Mouse (Mus musculus) cortical plate, adult 2 months (tissue): ENCODE results near the gene Prkce. TPM values are rescaled to one million over a fixed set of nuclear protein-coding genes. Genes with fewer than 3 reads are reported as not detected.

Experiments
- H3K27ac ChIP-seq: fragments of 200-500 bp; 2 replicates; pipeline ENCODE4 v1.5.1; 2012; ENCODE audit warnings: low read length, control low read depth, inconsistent platforms; ENCODE audit not compliant: insufficient read depth
- H3K4me1 ChIP-seq: fragments of 200-500 bp; 2 replicates; pipeline ENCODE4 v1.6.1; 2011; ENCODE audit warnings: low read length; ENCODE audit not compliant: control insufficient read depth, insufficient read depth
- H3K4me3 ChIP-seq: fragments of 200-500 bp; 2 replicates; pipeline ENCODE4 v1.5.1; 2011; ENCODE audit warnings: mild to moderate bottlenecking, low read length, control low read depth; ENCODE audit not compliant: insufficient read depth
- CTCF ChIP-seq: fragments of 200-500 bp; IDR thresholded peaks from 2 replicates; pipeline ENCODE4 v1.5.1; 2011; ENCODE audit warnings: mild to moderate bottlenecking, control low read depth, low read length; ENCODE audit not compliant: insufficient read depth; ENCODE audit errors: extremely low read depth
- POLR2A ChIP-seq: fragments of 200-500 bp; IDR thresholded peaks from 2 replicates; pipeline ENCODE4 v1.6.1; 2011; ENCODE audit warnings: mild to moderate bottlenecking, low read length, control low read depth; ENCODE audit not compliant: insufficient read depth; ENCODE audit errors: extremely low read depth
- polyA plus RNA-seq: library from polyadenylated mRNA; depleted of rRNA; stranded (reverse); fragments of >200 nt; gene quantifications from 2 replicates; pipeline ENCODE4 v1.2.3, GENCODE M21; 2012

Prkce gene
- polyA plus RNA-seq, 1 experiment: 83.7 TPM

DNA sequence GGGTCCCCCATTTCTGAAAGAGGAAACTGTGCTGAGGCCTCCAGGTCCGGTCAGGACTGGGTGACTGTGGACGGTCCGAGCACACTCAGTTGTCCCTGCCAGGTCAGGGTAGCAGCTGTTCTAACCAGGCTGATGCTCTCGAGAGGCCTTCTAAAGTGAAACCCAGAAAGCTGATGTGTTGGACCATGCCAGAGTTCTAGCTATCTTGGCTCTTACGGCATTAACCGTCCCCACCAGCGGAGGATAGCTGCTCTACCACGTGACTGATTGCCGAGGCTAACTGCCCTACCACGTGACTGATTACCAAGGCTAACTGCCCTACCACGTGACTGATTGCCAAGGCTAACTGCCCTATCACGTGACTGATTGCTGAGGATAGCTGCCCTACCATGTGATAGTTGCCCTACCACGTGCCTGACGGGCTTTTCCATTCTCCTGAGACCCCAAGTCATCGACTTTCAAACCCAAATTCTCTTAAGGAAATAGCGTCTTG lies 62.6 kb downstream of the Prkce start:
- Histone ChIP-seq H3K4me1 (peaks cover 18% of the 10 kb centered on the region), H3K4me3 (no peak overlapping the region), H3K27ac (no peak overlapping the region)
- no peak for TF ChIP-seq POLR2A
- TF ChIP-seq CTCF: no peak

GRCm38 (mm10) chr17:86231741-86232179 lies 64.2 kb downstream of the Prkce start:
- Histone ChIP-seq H3K27ac (0 out of 2 replicates have a peak overlapping the region, but pooled peaks have one; percentile 29), H3K4me1 (peaks cover 22% of the 10 kb centered on the region), H3K4me3 (no peak overlapping the region)
- TF ChIP-seq CTCF (no peak), POLR2A (no peak)

GRCm38 (mm10) chr17:86232248-86232647 lies 64.7 kb downstream of the Prkce start:
- Histone ChIP-seq H3K27ac (peak overlapping the region; percentile 29; the same call in 1 of the 2 replicates), H3K4me3 (no peak overlapping the region), H3K4me1 (peaks cover 25% of the 10 kb centered on the region)
- TF ChIP-seq POLR2A (no peak), CTCF (no peak)

DNA sequence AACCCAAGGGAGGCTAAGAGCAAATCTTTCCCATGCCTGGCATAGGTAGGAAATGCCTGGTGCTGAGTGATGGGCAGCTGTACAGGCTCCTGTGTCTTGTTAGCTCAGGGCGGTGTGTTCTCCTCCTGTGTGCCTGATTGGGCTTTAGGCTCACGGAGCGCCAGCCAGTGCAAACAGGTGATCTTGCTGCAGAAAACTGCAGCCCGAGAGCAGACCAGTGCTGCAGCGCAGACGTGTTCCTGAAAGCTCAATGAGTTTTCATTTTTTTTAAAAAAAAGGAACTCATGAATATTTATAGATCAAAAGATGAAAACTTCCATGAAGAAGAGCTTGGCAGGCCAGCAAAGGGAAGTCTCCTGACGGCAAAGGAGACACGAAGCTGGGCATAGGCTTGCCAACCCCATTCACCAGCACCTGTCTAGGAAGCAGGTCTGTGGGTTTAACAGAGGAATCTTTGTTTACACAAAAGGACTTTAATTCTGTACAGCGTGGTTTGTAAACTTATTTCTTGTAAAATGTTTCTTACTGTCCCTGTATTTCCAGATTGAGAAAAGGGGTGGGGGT lies 67.1 kb downstream of the Prkce start:
- TF ChIP-seq POLR2A (no peak), CTCF (no peak)
- H3K27ac ChIP-seq: no peak overlapping the region
- no peak overlapping the region for H3K4me3 ChIP-seq
- H3K4me1 ChIP-seq: peaks cover 22% of the 10 kb centered on the region

- Histone ChIP-seq H3K4me1 (peaks cover 20% of the 10 kb centered on the region), H3K27ac (no peak overlapping the region), H3K4me3 (no peak overlapping the region)
- TF ChIP-seq CTCF (no peak), POLR2A (no peak)
These were observed 68.6 kb downstream of the Prkce start for GRCm38 (mm10) chr17:86236026-86236712.

- Histone ChIP-seq H3K4me1 (peaks cover 19% of the 10 kb centered on the region), H3K27ac (no peak overlapping the region), H3K4me3 (no peak overlapping the region)
- TF ChIP-seq POLR2A (no peak), CTCF (no peak)
These were observed 69.5 kb downstream of the Prkce start for GRCm38 (mm10) chr17:86236861-86237763.

- no peaks in the 10 kb centered on the region for H3K4me1 ChIP-seq
- no peak overlapping the region for H3K27ac ChIP-seq
- TF ChIP-seq CTCF (no peak), POLR2A (no peak)
These were observed 74.7 kb downstream of the Prkce start for GRCm38 (mm10) chr17:86242291-86242690.

GRCm38 (mm10) chr17:86243109-86243527 lies 75.5 kb downstream of the Prkce start:
- peaks cover 2% of the 10 kb centered on the region; the same call in 1 of the 2 replicates for H3K4me1 ChIP-seq
- TF ChIP-seq CTCF: no peak
- no peak for TF ChIP-seq POLR2A
- H3K4me3 ChIP-seq: no peak overlapping the region
- H3K27ac ChIP-seq: no peak overlapping the region

More at GRCm38 (mm10) chr17:86242291-86242690, 74.7 kb downstream of the Prkce start:
- no peak overlapping the region for H3K4me3 ChIP-seq

- TF ChIP-seq POLR2A (no peak), CTCF (no peak)
- Histone ChIP-seq H3K4me3 (no peak overlapping the region), H3K27ac (no peak overlapping the region), H3K4me1 (peaks cover 2% of the 10 kb centered on the region; the same call in 1 of the 2 replicates)
These were observed 76.8 kb downstream of the Prkce start for GRCm38 (mm10) chr17:86244397-86244796.

DNA sequence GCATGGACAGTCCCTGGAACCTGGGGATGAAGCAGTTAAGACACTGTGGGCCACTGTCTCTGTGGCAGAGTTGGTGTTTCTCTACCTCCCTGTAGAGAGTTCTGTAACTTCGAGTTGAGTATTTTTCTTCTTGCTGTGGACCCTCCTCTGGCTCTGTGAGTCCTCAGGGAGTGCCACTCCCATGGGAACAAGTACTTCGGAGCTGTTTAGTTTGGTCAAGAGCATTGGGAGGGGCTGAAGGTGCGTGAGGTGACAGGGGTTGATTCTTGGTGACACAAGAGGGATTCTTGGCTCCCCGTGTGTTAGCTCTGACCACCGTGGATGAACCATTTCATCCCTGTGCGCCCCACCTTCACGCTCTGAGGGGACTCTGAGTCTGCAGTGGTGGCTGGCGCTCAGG lies 81.2 kb downstream of the Prkce start:
- Histone ChIP-seq H3K27ac (no peak overlapping the region), H3K4me1 (peaks cover 12% of the 10 kb centered on the region), H3K4me3 (no peak overlapping the region)
- TF ChIP-seq POLR2A (no peak), CTCF (no peak)
